Mouse (Mus musculus) forebrain, embryonic 11.5 days (tissue): ENCODE results near the gene Maged2. TPM values are rescaled to one million over a fixed set of nuclear protein-coding genes. Genes with fewer than 3 reads are reported as not detected.
"Not testable (repeated sequence)": the region's sequence is repeated elsewhere in the genome, so short reads cannot be mapped to it uniquely, and the experiment has no call there.

Experiments used
- ATAC-seq: fragments of 200-750 bp; cut with Nextera tagmentation; replicated peaks from 2 replicates; pipeline ENCODE4 v1.8.0; 2017; ENCODE audit warnings: moderate TSS enrichment; ENCODE audit not compliant: low FRiP score
- DNase-seq: peaks from one replicate; pipeline ENCODE4 v3.0.0-alpha.2; 2017; ENCODE audit warnings: low spot score
- H3K27ac ChIP-seq: fragments of 300-500 bp; sonication (generic); 2 replicates; pipeline ENCODE4 v1.5.1; 2014; ENCODE audit warnings: low read depth, low read length
- H3K27me3 ChIP-seq: fragments of 300-500 bp; sonication (generic); 2 replicates; pipeline ENCODE4 v1.6.1; 2014; ENCODE audit warnings: mild to moderate bottlenecking, low read length, mixed read lengths; ENCODE audit not compliant: control insufficient read depth, insufficient read depth
- H3K36me3 ChIP-seq: fragments of 300-500 bp; sonication (generic); 2 replicates; pipeline ENCODE4 v1.6.1; 2014; ENCODE audit warnings: mild to moderate bottlenecking, low read length, moderate library complexity, mixed read lengths; ENCODE audit not compliant: control insufficient read depth, insufficient read depth
- H3K4me1 ChIP-seq: fragments of 300-500 bp; sonication (generic); replicated peaks from 2 replicates; pipeline ENCODE4 v1.6.1; 2014; ENCODE audit warnings: low read length, mixed read lengths; ENCODE audit not compliant: control insufficient read depth, insufficient read depth
- H3K4me2 ChIP-seq: fragments of 300-500 bp; sonication (generic); 2 replicates; pipeline ENCODE4 v1.6.1; 2014; ENCODE audit warnings: low read depth, mild to moderate bottlenecking, low read length, moderate library complexity, mixed read lengths; ENCODE audit not compliant: severe bottlenecking
- H3K4me3 ChIP-seq: fragments of 300-500 bp; sonication (generic); 2 replicates; pipeline ENCODE4 v1.5.1; 2014; ENCODE audit warnings: low read depth, low read length
- H3K9ac ChIP-seq: fragments of 300-500 bp; sonication (generic); 2 replicates; pipeline ENCODE4 v1.6.1; 2014; ENCODE audit warnings: low read length
- H3K9me3 ChIP-seq: fragments of 300-500 bp; sonication (generic); 2 replicates; pipeline ENCODE4 v1.6.1; 2016; ENCODE audit warnings: low read length, mixed read lengths; ENCODE audit not compliant: control insufficient read depth
- WGBS: fragments of 180-500 bp; shearing (Covaris S2); extraction: QIAGEN DNeasy Blood & Tissue Kit; methylation state at CpG from one replicate; pipeline ENCODE4 v1.1.7; 2014; 5-methylcytosine and 5-hydroxymethylcytosine counted together
- polyA plus RNA-seq: library from polyadenylated mRNA; unstranded; fragments of >200 nt; fragmentation: Nextera tagmentation; extraction: Ambion mirVana; gene quantifications from 2 replicates; pipeline ENCODE4 v1.2.1, GENCODE M21; 2014

Maged2 gene
- 259 and 277 TPM in 2 replicates for polyA plus RNA-seq

- no peaks in the 10 kb centered on the region for H3K9me3 ChIP-seq
- peak within 1 kb of the TSS; percentile 49 for H3K9ac ChIP-seq
- DNase-seq, result peak; percentile 58
- H3K27ac ChIP-seq, result no peak within 1 kb of the TSS
- no peaks in the 10 kb centered on the region for H3K4me1 ChIP-seq
- H3K4me2 ChIP-seq, result peak within 1 kb of the TSS; percentile 50
- peak; percentile 48 for ATAC-seq
- WGBS, result 18% methylated on average over 7 of the region's 7 CpGs
- peaks cover 2% of the 10 kb centered on the region for H3K27me3 ChIP-seq
- H3K36me3 ChIP-seq, result no peaks in the 10 kb centered on the region
- H3K4me3 ChIP-seq, result peak within 1 kb of the TSS; percentile 43
These were observed at the start of gene Maged2 for GRCm38 (mm10) chrX:150814139-150814469. Gene Maged2, minus strand, starts transcription at chrX:150814345.

GRCm38 (mm10) chrX:150848230-150848629 is 34.1 kb upstream of the Maged2 start:
- no peak overlapping the region for H3K4me2 ChIP-seq
- 75% methylated on average over 8 of the region's 8 CpGs for WGBS
- DNase-seq (no peak), ATAC-seq (no peak)
- no peaks in the 10 kb centered on the region for H3K9me3 ChIP-seq
- H3K9ac ChIP-seq, result no peak overlapping the region
- no peak overlapping the region for H3K4me3 ChIP-seq
- no peak overlapping the region for H3K27ac ChIP-seq
- H3K36me3 ChIP-seq, result no peaks in the 10 kb centered on the region
- H3K4me1 ChIP-seq, result no peaks in the 10 kb centered on the region
- no peaks in the 10 kb centered on the region for H3K27me3 ChIP-seq

GRCm38 (mm10) chrX:150845480-150846205 is 31.5 kb upstream of the Maged2 start:
- H3K4me1 ChIP-seq, H3K4me2 ChIP-seq, H3K27ac ChIP-seq, H3K27me3 ChIP-seq, H3K9ac ChIP-seq, H3K9me3 ChIP-seq, H3K36me3 ChIP-seq, DNase-seq, H3K4me3 ChIP-seq: not testable (repeated sequence)
- peak; percentile 91 for ATAC-seq
- WGBS, result 90% methylated on average over 3 of the region's 10 CpGs

- not testable (repeated sequence) for H3K9ac ChIP-seq
These were observed 29.1 kb upstream of the Maged2 start for GRCm38 (mm10) chrX:150843257-150843656.

GRCm38 (mm10) chrX:150830297-150830696 is 16.2 kb upstream of the Maged2 start:
- no peaks in the 10 kb centered on the region for H3K36me3 ChIP-seq
- no peak overlapping the region for H3K27ac ChIP-seq
- WGBS, result 89% methylated on average over 4 of the region's 4 CpGs
- H3K4me1 ChIP-seq, result no peaks in the 10 kb centered on the region
- H3K4me3 ChIP-seq, result no peak overlapping the region
- H3K9ac ChIP-seq, result no peak overlapping the region
- ATAC-seq, result no peak
- no peak for DNase-seq
- H3K9me3 ChIP-seq, result no peaks in the 10 kb centered on the region
- no peaks in the 10 kb centered on the region; the same call in 1 of the 2 replicates for H3K27me3 ChIP-seq
- H3K4me2 ChIP-seq, result no peak overlapping the region

More at GRCm38 (mm10) chrX:150843257-150843656, 29.1 kb upstream of the Maged2 start:
- not testable (repeated sequence) for H3K9me3 ChIP-seq, ATAC-seq, H3K4me2 ChIP-seq, H3K36me3 ChIP-seq, H3K4me1 ChIP-seq, H3K27ac ChIP-seq, H3K27me3 ChIP-seq, DNase-seq, H3K4me3 ChIP-seq
- WGBS, result 88% methylated on average over 1 of the region's 4 CpGs

- Histone ChIP-seq H3K4me1 (no peaks in the 10 kb centered on the region), H3K9me3 (no peaks in the 10 kb centered on the region), H3K4me2 (no peak overlapping the region), H3K27ac (no peak overlapping the region), H3K36me3 (no peaks in the 10 kb centered on the region), H3K4me3 (no peak overlapping the region), H3K9ac (no peak overlapping the region), H3K27me3 (peaks cover 2% of the 10 kb centered on the region; the same call in 1 of the 2 replicates)
- ATAC-seq (no peak), DNase-seq (no peak)
These were observed 3.1 kb upstream of the Maged2 start for GRCm38 (mm10) chrX:150817278-150817677.

- H3K9me3 ChIP-seq, result no peaks in the 10 kb centered on the region
- no peak overlapping the region for H3K4me3 ChIP-seq
- H3K9ac ChIP-seq, result no peak overlapping the region
- DNase-seq (no peak), ATAC-seq (no peak)
- WGBS, result 81% methylated on average over 1 of the region's 1 CpGs
- no peaks in the 10 kb centered on the region for H3K4me1 ChIP-seq
- H3K36me3 ChIP-seq, result no peaks in the 10 kb centered on the region
- no peak overlapping the region for H3K27ac ChIP-seq
- no peak overlapping the region for H3K4me2 ChIP-seq
- H3K27me3 ChIP-seq, result peaks cover 2% of the 10 kb centered on the region
These were observed 1.5 kb upstream of the Maged2 start for GRCm38 (mm10) chrX:150815601-150816000.

- ATAC-seq (peak; percentile 75), DNase-seq (peak; percentile 70)
- Histone ChIP-seq H3K27me3 (peaks cover 2% of the 10 kb centered on the region), H3K4me1 (no peaks in the 10 kb centered on the region), H3K36me3 (no peaks in the 10 kb centered on the region), H3K27ac (no peak overlapping the region), H3K9me3 (no peaks in the 10 kb centered on the region), H3K4me2 (peak overlapping the region; percentile 50), H3K4me3 (peak overlapping the region; percentile 43), H3K9ac (peak overlapping the region; percentile 49)
- 18% methylated on average over 15 of the region's 16 CpGs for WGBS
These were observed 544 bp downstream of the Maged2 start for GRCm38 (mm10) chrX:150813464-150814138.
